Mouse (Mus musculus): ENCODE data around the gene Adcy5.

GRCm38 (mm10) chr16:35270353-35270934, 115.8 kb downstream of the Adcy5 start:
- TF ChIP-seq POLR2A (IDR thresholded peaks at IDR 0.05; ENCODE audit: control insufficient read depth, extremely low read depth, insufficient read depth, low read length, poor library complexity), result no peak
- 0 out of 2 replicates have a peak, but pooled peaks have one; percentile 41 for TF ChIP-seq CTCF (IDR thresholded peaks at IDR 0.05; ENCODE audit: borderline replicate concordance, control insufficient read depth, extremely low read depth, insufficient read depth, low read length, poor library complexity)

Data from thymus, adult 2 months (tissue).